8 mouse cellular contexts compared by ENCODE assay signal in genomic region chr15:100263246-100263905, GRCm38 (mm10). TPM values are rescaled to one million over a fixed set of nuclear protein-coding genes. Genes with fewer than 3 reads are reported as not detected.
A peak's percentile ranks its signal among the peaks of the same experiment; 100 is the strongest.
DNase-seq lines count a peak whose midpoint lies in the region; ATAC-seq and TF ChIP-seq lines count a peak whose summit lies in the region.
"Had no signal": no experiment of that assay in that cellular context is flagged by ENCODE, and none has a peak within 500 bp of the region (broad histone marks: within the 10 kb centered on the region; RNA-seq: fewer than 3 reads in every experiment).

No protein-coding gene starts in this region.

- no peaks in the 10 kb centered on the region for H3K4me1 ChIP-seq in kidney, embryonic 14.5 days (ENCODE audit: control insufficient read depth, insufficient read depth, low read length)
- no peaks in the 10 kb centered on the region for H3K4me1 ChIP-seq in kidney, embryonic 15.5 days
- peaks cover 8% of the 10 kb centered on the region for H3K4me1 ChIP-seq in G1E (ENCODE audit: insufficient read depth, low read depth, low read length)
- H3K4me1 ChIP-seq: limb, embryonic 12.5 days had no signal

- ATAC-seq in kidney, embryonic 14.5 days (ENCODE audit: low FRiP score, low TSS enrichment), result peak; percentile 57; the same call in 1 of the 2 replicates
- no peak for ATAC-seq in kidney, embryonic 15.5 days (replicated peaks; ENCODE audit: low FRiP score)
- no peak; the same call in 1 of the 2 replicates for ATAC-seq in G1E (ENCODE audit: extremely low read depth, insufficient number of reproducible peaks, low FRiP score, poor library complexity, severe bottlenecking)

- H3K9me3 ChIP-seq in kidney, embryonic 14.5 days (ENCODE audit: control insufficient read depth, low read length), result no peaks in the 10 kb centered on the region
- no peaks in the 10 kb centered on the region for H3K9me3 ChIP-seq in kidney, embryonic 15.5 days (replicated peaks)
- H3K9me3 ChIP-seq in G1E (replicated peaks), result no peaks in the 10 kb centered on the region; the same call in 1 of the 2 replicates
- H3K9me3 ChIP-seq: limb, embryonic 12.5 days had no signal

- no peak overlapping the region for H3K4me3 ChIP-seq in kidney, embryonic 14.5 days (ENCODE audit: low read length)
- H3K4me3 ChIP-seq in kidney, embryonic 15.5 days (replicated peaks), result no peak overlapping the region
- no peak overlapping the region for H3K4me3 ChIP-seq in G1E (ENCODE audit: low read depth, low read length)
- H3K4me3 ChIP-seq: limb, embryonic 12.5 days had no signal

- WGBS in kidney, embryonic 14.5 days, result 23% methylated on average over 4 of the region's 4 CpGs
- WGBS in kidney, embryonic 15.5 days, result 23% methylated on average over 4 of the region's 4 CpGs

- H3K9ac ChIP-seq in kidney, embryonic 14.5 days (ENCODE audit: low read depth, low read length), result no peak overlapping the region
- H3K9ac ChIP-seq in kidney, embryonic 15.5 days, result no peak overlapping the region
- H3K9ac ChIP-seq: limb, embryonic 12.5 days had no signal

- H3K27me3 ChIP-seq in kidney, embryonic 14.5 days (ENCODE audit: control insufficient read depth, insufficient read depth, low read length), result no peaks in the 10 kb centered on the region
- no peaks in the 10 kb centered on the region for H3K27me3 ChIP-seq in kidney, embryonic 15.5 days
- H3K27me3 ChIP-seq in G1E (ENCODE audit: insufficient read depth, low read length), result no peaks in the 10 kb centered on the region
- H3K27me3 ChIP-seq: limb, embryonic 12.5 days had no signal

- H3K27ac ChIP-seq in kidney, embryonic 14.5 days (ENCODE audit: low read depth, low read length), result no peak overlapping the region
- H3K27ac ChIP-seq in kidney, embryonic 15.5 days, result no peak overlapping the region
- H3K27ac ChIP-seq: limb, embryonic 12.5 days had no signal

- H3K4me2 ChIP-seq in kidney, embryonic 14.5 days (replicated peaks; ENCODE audit: low read depth, low read length), result no peak overlapping the region
- H3K4me2 ChIP-seq in kidney, embryonic 15.5 days, result no peak overlapping the region
- H3K4me2 ChIP-seq: limb, embryonic 12.5 days had no signal

- DNase-seq in G1E (ENCODE audit: low spot score), result peak; percentile 9
- DNase-seq in c-Kit-positive CD71-positive TER-119-negative erythroid progenitor cells, embryonic 14.5 days (ENCODE audit: low read depth), result peak; percentile 25
- peak; percentile 23 for DNase-seq in lung, postnatal 10 days
- no peak for DNase-seq in urinary bladder, postnatal 14 days (ENCODE audit: low spot score)
- no peak for DNase-seq in yolk sac, embryonic 10.5 days (ENCODE audit: low spot score)

- peaks cover 16% of the 10 kb centered on the region for H3K36me3 ChIP-seq in kidney, embryonic 14.5 days (ENCODE audit: control insufficient read depth, insufficient read depth, low read length)
- peaks cover 22% of the 10 kb centered on the region for H3K36me3 ChIP-seq in kidney, embryonic 15.5 days
- peaks cover 27% of the 10 kb centered on the region for H3K36me3 ChIP-seq in G1E (replicated peaks)

- TF ChIP-seq CTCF in G1E (IDR thresholded peaks at IDR 0.05; ENCODE audit: low read depth, low read length), result no peak

RNA-seq across cellular contexts. Expression of gene Tmprss12, which starts 17.3 kb away (rescaled TPM):
- not detected in 2 replicates for polyA plus RNA-seq in kidney, embryonic 14.5 days (2014; fragmentation: Nextera tagmentation; extraction: Ambion mirVana)
- not detected in 2 replicates for polyA plus RNA-seq in kidney, embryonic 15.5 days (2015; fragmentation: Nextera tagmentation; extraction: Ambion mirVana)
- total RNA-seq in G1E (2014; fragmentation: Nextera tagmentation) (not detected in 2 replicates), G1E (2017) (0.12 TPM in 1 of 2 replicates, not detected in the other)
- not detected in 2 replicates for polyA plus RNA-seq in G1E (2012)
- polyA plus RNA-seq: limb, embryonic 12.5 days had no signal

RNA-seq across cellular contexts. Expression of gene Atf1, which starts 35.8 kb away (rescaled TPM):
- 48.4 and 57.8 TPM in 2 replicates for polyA plus RNA-seq in kidney, embryonic 14.5 days (2014; fragmentation: Nextera tagmentation; extraction: Ambion mirVana)
- polyA plus RNA-seq in kidney, embryonic 15.5 days (2015; fragmentation: Nextera tagmentation; extraction: Ambion mirVana), result 49.7 and 51.1 TPM in 2 replicates
- total RNA-seq in G1E (2014; fragmentation: Nextera tagmentation) (72.0 and 75.1 TPM in 2 replicates), G1E (2017) (49.7 and 68.8 TPM in 2 replicates)
- polyA plus RNA-seq in G1E (2012), result 44.9 and 60.0 TPM in 2 replicates

RNA-seq across cellular contexts. Expression of gene Mettl7a1, which starts 40.6 kb away (rescaled TPM):
- 10.0 and 17.4 TPM in 2 replicates for polyA plus RNA-seq in kidney, embryonic 14.5 days (2014; fragmentation: Nextera tagmentation; extraction: Ambion mirVana)
- 13.2 and 18.4 TPM in 2 replicates for polyA plus RNA-seq in kidney, embryonic 15.5 days (2015; fragmentation: Nextera tagmentation; extraction: Ambion mirVana)
- total RNA-seq in G1E (2014; fragmentation: Nextera tagmentation) (5.5 and 50.3 TPM in 2 replicates), G1E (2017) (31.2 and 31.6 TPM in 2 replicates)
- 22.1 and 24.2 TPM in 2 replicates for polyA plus RNA-seq in G1E (2012)

Comparison
In these comparisons a context has a peak if more than half of its experiments do, and no peak if none do; other contexts are left out.
1. DNase-seq: peak in G1E (single experiment), c-Kit-positive CD71-positive TER-119-negative erythroid progenitor cells, embryonic 14.5 days (single experiment) and lung, postnatal 10 days (single experiment); none in urinary bladder, postnatal 14 days (single experiment) and yolk sac, embryonic 10.5 days (single experiment).